Comparison of ENCODE assay signal across 12 mouse cellular contexts in the genomic region with DNA sequence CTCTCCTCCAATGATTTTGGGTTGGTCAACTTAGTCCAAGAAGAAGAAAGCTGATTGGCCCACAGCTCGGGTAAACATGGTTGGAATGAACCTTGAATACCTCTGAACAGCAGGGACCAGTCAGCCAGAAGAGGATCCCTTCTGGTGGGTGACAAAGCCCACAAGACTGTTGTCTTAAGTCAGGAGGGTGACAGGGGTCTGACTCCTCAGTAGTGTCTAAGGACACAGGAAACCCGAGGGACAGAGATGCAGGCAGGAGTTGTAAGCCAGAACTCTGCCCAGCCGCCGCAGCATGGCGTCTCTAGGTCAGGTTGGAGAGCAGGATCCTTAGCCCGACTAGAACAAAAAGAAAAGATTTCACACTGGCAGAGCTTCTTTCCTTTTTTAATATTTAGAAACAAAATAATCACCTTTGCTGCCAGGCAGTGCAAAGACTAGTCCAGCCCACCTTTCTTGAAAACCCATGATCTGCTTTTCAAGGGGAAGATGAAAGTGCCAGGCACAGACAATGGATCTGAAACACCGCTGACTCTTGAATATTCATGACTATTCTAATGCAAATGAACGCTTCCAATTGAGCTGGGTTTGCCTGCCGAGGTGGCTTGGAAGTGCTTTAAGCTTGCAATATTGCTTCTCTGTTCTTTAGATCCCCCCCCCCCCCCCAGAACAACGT.
DNase-seq lines count a peak whose midpoint lies in the region; ATAC-seq lines count a peak whose summit lies in the region.
"Had no signal": no experiment of that assay in that cellular context is flagged by ENCODE, and none has a peak within 500 bp of the region (broad histone marks: within the 10 kb centered on the region; RNA-seq: fewer than 3 reads in every experiment).

No protein-coding gene starts in this region.

- no peak overlapping the region for H3K9ac ChIP-seq in kidney, embryonic 16.5 days (replicated peaks; ENCODE audit: low read length)
- H3K9ac ChIP-seq in forebrain, embryonic 13.5 days = no peak overlapping the region
- H3K9ac ChIP-seq in midbrain, embryonic 11.5 days (ENCODE audit: low read length) = peak overlapping the region; percentile 39; the same call in 1 of the 2 replicates

- no peaks in the 10 kb centered on the region for H3K4me1 ChIP-seq in kidney, embryonic 16.5 days (ENCODE audit: insufficient read depth, low read length)
- H3K4me1 ChIP-seq in forebrain, embryonic 13.5 days = peaks cover 21% of the 10 kb centered on the region
- H3K4me1 ChIP-seq in midbrain, embryonic 11.5 days (ENCODE audit: control insufficient read depth, insufficient read depth, low read length) = peaks cover 12% of the 10 kb centered on the region

- H3K4me2 ChIP-seq in kidney, embryonic 16.5 days (replicated peaks; ENCODE audit: low read depth, low read length) = peak overlapping the region; percentile 31; the same call in 1 of the 2 replicates
- peak overlapping the region; percentile 42 for H3K4me2 ChIP-seq in forebrain, embryonic 13.5 days
- H3K4me2 ChIP-seq in midbrain, embryonic 11.5 days = peak overlapping the region; percentile 38

- no peak overlapping the region for H3K27ac ChIP-seq in kidney, embryonic 16.5 days (ENCODE audit: low read length)
- peak overlapping the region; percentile 88 for H3K27ac ChIP-seq in forebrain, embryonic 13.5 days
- peak overlapping the region; percentile 58; the same call in 1 of the 2 replicates for H3K27ac ChIP-seq in midbrain, embryonic 11.5 days (ENCODE audit: low read depth, low read length)

- 0 out of 2 replicates have a peak, but pooled peaks cover 3% of the 10 kb centered on the region for H3K9me3 ChIP-seq in kidney, embryonic 16.5 days (ENCODE audit: low read length)
- H3K9me3 ChIP-seq in forebrain, embryonic 13.5 days (replicated peaks) = no peaks in the 10 kb centered on the region
- no peaks in the 10 kb centered on the region for H3K9me3 ChIP-seq in midbrain, embryonic 11.5 days (ENCODE audit: control insufficient read depth, low read length)

- intact Hi-C loops in left cerebral cortex, postnatal 14 days (cut with DNase I) = no loop called here

- H3K27me3 ChIP-seq in kidney, embryonic 16.5 days (ENCODE audit: insufficient read depth, low read length) = no peaks in the 10 kb centered on the region
- H3K27me3 ChIP-seq in forebrain, embryonic 13.5 days = no peaks in the 10 kb centered on the region
- H3K27me3 ChIP-seq in midbrain, embryonic 11.5 days (ENCODE audit: control insufficient read depth, insufficient read depth, low read length) = no peaks in the 10 kb centered on the region

- DNase-seq in kidney, postnatal 36 days = no peak
- DNase-seq in midbrain, embryonic 11.5 days (ENCODE audit: low spot score, missing footprints) = peak; percentile 93
- peak; percentile 38 for DNase-seq in telencephalon, adult 2 months (ENCODE audit: low read depth, low spot score)
- DNase-seq in left cerebral cortex, postnatal 14 days (ENCODE audit: low spot score in 2 of 2) = no peak
- no peak for DNase-seq in layer of hippocampus, adult 9-11 months
- DNase-seq in lung, postnatal 36 days = no peak
- DNase-seq: cerebellum, adult 18-20 months; kidney, adult 2 months; lung, adult 2 months; right cerebral cortex, postnatal 14 days had no signal

- WGBS in kidney, embryonic 16.5 days = 24% methylated on average over 10 of the region's 10 CpGs
- WGBS in forebrain, embryonic 13.5 days = 3% methylated on average over 10 of the region's 10 CpGs
- WGBS in midbrain, embryonic 11.5 days = 5% methylated on average over 10 of the region's 10 CpGs

- no peak for ATAC-seq in kidney, embryonic 16.5 days (ENCODE audit: low FRiP score, low TSS enrichment)
- peak; percentile 87 for ATAC-seq in forebrain, embryonic 13.5 days
- ATAC-seq in midbrain, embryonic 11.5 days (ENCODE audit: low FRiP score) = peak; percentile 79

- no peaks in the 10 kb centered on the region for H3K36me3 ChIP-seq in kidney, embryonic 16.5 days (ENCODE audit: insufficient read depth, low read length)
- H3K36me3 ChIP-seq in forebrain, embryonic 13.5 days (ENCODE audit: poor library complexity, severe bottlenecking) = no peaks in the 10 kb centered on the region
- H3K36me3 ChIP-seq in midbrain, embryonic 11.5 days (ENCODE audit: control insufficient read depth, insufficient read depth, low read length) = no peaks in the 10 kb centered on the region

- no peak overlapping the region for H3K4me3 ChIP-seq in kidney, embryonic 16.5 days (ENCODE audit: low read length)
- H3K4me3 ChIP-seq in forebrain, embryonic 13.5 days = no peak overlapping the region
- peak overlapping the region; percentile 10; the same call in 1 of the 2 replicates for H3K4me3 ChIP-seq in midbrain, embryonic 11.5 days (ENCODE audit: low read depth, low read length)

Comparison
In these comparisons a context has a peak if more than half of its experiments do, and no peak if none do; other contexts are left out.
1. DNase-seq: peak in midbrain, embryonic 11.5 days (single experiment) and telencephalon, adult 2 months (single experiment); none in kidney, postnatal 36 days (0 of 2), left cerebral cortex, postnatal 14 days (0 of 2), layer of hippocampus, adult 9-11 months (single experiment) and lung, postnatal 36 days (single experiment).
2. Peak in every context shown above with its lines, with median percentiles within 50 percentile points of each other: H3K4me2 ChIP-seq.